Mouse (Mus musculus) MN1 (cell line): ENCODE measurements around the gene Rgs10.
A peak's percentile ranks its signal among the peaks of the same experiment; 100 is the strongest.
"Not testable (repeated sequence)": the region's sequence is repeated elsewhere in the genome, so short reads cannot be mapped to it uniquely, and the experiment has no call there.

Source experiments
- DNase-seq: peaks from one replicate; pipeline ENCODE4 v3.0.0-alpha.2; 2016; ENCODE audit warnings: low spot score

Gene Rgs10

DNA sequence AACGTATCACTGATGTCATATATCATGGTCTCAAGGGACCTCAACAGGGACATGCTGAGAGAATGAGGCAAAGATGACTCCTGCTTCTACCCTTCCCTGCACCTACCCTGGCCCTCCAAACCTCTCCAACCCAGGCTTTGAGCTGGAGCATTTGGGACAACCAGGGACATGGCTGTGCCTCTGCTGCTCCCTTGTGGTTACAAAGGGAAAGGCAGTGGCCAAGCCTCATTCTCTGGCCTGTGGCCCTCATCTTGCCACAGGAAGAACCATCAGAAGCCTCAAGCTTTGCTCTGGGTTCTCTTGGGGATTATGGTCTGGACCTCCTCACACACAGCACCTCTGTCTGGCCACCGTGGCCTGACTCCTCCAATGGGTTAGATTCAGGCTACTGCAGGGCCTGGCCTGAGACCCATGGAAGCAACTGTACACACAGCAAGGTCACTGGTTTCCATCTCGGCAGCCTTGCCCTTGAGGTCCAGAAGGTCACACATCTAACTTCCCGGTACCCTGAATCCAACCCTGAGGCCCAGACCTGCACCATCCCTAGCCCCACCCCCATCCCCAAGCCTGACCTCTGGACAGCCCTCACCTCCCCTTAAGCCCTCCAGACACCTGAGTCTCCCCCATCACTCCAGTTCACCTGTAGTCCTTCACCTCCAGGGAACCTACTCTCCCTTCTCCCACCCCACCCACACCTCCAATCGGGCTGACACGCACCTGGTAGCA lies 73.5 kb downstream of the Rgs10 start:
- DNase-seq, result peak; percentile 70

GRCm38 (mm10) chr7:128344488-128344887 lies 74.1 kb downstream of the Rgs10 start:
- no peak for DNase-seq

GRCm38 (mm10) chr7:128342691-128343090 lies 75.9 kb downstream of the Rgs10 start:
- DNase-seq, result not testable (repeated sequence)

GRCm38 (mm10) chr7:128340321-128340720 lies 78.2 kb downstream of the Rgs10 start:
- not testable (repeated sequence) for DNase-seq

DNA sequence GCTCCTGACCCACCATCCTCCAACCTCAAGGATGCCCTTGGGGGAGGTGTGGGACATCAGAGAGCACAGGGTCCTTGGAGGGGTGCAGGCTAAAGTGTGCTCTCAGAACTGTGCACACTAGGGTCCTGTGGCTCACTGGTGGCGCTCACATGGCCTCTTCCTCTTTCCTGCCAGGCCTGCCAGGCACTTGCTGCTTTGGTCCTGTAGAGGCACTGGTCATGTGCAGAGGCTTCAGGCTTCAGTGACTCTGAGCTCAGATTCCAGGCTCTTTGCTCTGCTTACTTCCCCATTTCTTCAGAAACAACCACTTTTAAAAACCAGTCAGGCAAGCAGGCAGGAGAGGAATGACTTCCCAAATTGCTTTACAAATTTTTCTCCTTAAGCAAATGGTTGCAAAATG lies 85.7 kb downstream of the Rgs10 start:
- DNase-seq, result no peak

GRCm38 (mm10) chr7:128330981-128331380 lies 87.6 kb downstream of the Rgs10 start:
- no peak for DNase-seq

GRCm38 (mm10) chr7:128324977-128325376 lies 93.6 kb downstream of the Rgs10 start:
- no peak for DNase-seq
